Mouse (Mus musculus) myocyte (in vitro differentiated cells): ENCODE measurements around the gene Prkca. TPM values are rescaled to one million over a fixed set of nuclear protein-coding genes. Genes with fewer than 3 reads are reported as not detected.

Experiments
- H3K27me3 ChIP-seq: one replicate; pipeline ENCODE4 v1.6.1; 2011; ENCODE audit not compliant: control insufficient read depth, insufficient read depth, insufficient read length
- H3K36me3 ChIP-seq: one replicate; pipeline ENCODE4 v1.6.1; 2011; ENCODE audit not compliant: control insufficient read depth, insufficient read depth
- H3K4me2 ChIP-seq: one replicate; pipeline ENCODE4 v1.6.1; 2011; ENCODE audit warnings: low read depth, control low read depth
- H3K4me3 ChIP-seq: one replicate; pipeline ENCODE4 v1.5.1; 2011; ENCODE audit warnings: mild to moderate bottlenecking, control low read depth, moderate library complexity
- H3K79me2 ChIP-seq: one replicate; pipeline ENCODE4 v1.6.1; 2011; ENCODE audit not compliant: control insufficient read depth, insufficient read depth
- H3ac ChIP-seq: one replicate; pipeline ENCODE4 v1.6.1; 2011; ENCODE audit not compliant: control insufficient read depth, insufficient read length
- CEBPB ChIP-seq: IDR thresholded peaks from 2 replicates; pipeline ENCODE4 v1.6.1; 2011; ENCODE audit warnings: mild to moderate bottlenecking, moderate library complexity; ENCODE audit not compliant: poor library complexity, insufficient read depth, severe bottlenecking
- E2F4 ChIP-seq: IDR thresholded peaks from one replicate; pipeline ENCODE4 v1.6.1; 2011; ENCODE audit warnings: mild to moderate bottlenecking, control low read depth, moderate library complexity; ENCODE audit not compliant: insufficient read depth
- MAX ChIP-seq: IDR thresholded peaks from one replicate; pipeline ENCODE4 v1.6.1; 2011; ENCODE audit warnings: low read depth, mild to moderate bottlenecking, control low read depth
- MYOD1 ChIP-seq, 3 experiments: IDR thresholded peaks; one replicate each; pipeline ENCODE4 v1.6.1; 2011; ENCODE audit warnings: control low read depth in 2 of 3, low read depth in 2 of 3, mild to moderate bottlenecking in 2 of 3, moderate library complexity in 1 of 3; ENCODE audit not compliant: insufficient read length in 2 of 3, control insufficient read depth in 1 of 3
- MYOG ChIP-seq, 3 experiments: IDR thresholded peaks; one replicate each; pipeline ENCODE4 v1.6.1; 2011; ENCODE audit warnings: control low read depth in 2 of 3, low read depth in 2 of 3, mild to moderate bottlenecking in 2 of 3; ENCODE audit not compliant: insufficient read length in 2 of 3, control insufficient read depth in 1 of 3, insufficient read depth in 1 of 3
- POLR2A ChIP-seq: IDR thresholded peaks from one replicate; pipeline ENCODE4 v1.6.1; 2011; ENCODE audit warnings: low read depth, mild to moderate bottlenecking, control low read depth, moderate library complexity; ENCODE audit not compliant: insufficient read length
- POLR2AphosphoS2 ChIP-seq: IDR thresholded peaks from one replicate; pipeline ENCODE4 v1.6.1; 2011; ENCODE audit warnings: low read depth, control low read depth; ENCODE audit not compliant: insufficient read length
- REST ChIP-seq: IDR thresholded peaks from one replicate; pipeline ENCODE4 v1.6.1; 2011; ENCODE audit warnings: mild to moderate bottlenecking, control low read depth, moderate library complexity; ENCODE audit not compliant: insufficient read depth, insufficient read length
- SRF ChIP-seq: IDR thresholded peaks from one replicate; pipeline ENCODE4 v1.6.1; 2011; ENCODE audit warnings: low read depth; ENCODE audit not compliant: control insufficient read depth, insufficient read length
- TCF12 ChIP-seq: IDR thresholded peaks from one replicate; pipeline ENCODE4 v1.6.1; 2011; ENCODE audit warnings: mild to moderate bottlenecking, control low read depth; ENCODE audit not compliant: poor library complexity, insufficient read depth, severe bottlenecking
- TCF3 ChIP-seq: IDR thresholded peaks from one replicate; pipeline ENCODE4 v1.6.1; 2011; ENCODE audit warnings: low read depth, control low read depth; ENCODE audit not compliant: insufficient read length
- USF1 ChIP-seq: IDR thresholded peaks from one replicate; pipeline ENCODE4 v1.6.1; 2011; ENCODE audit warnings: low read depth, mild to moderate bottlenecking, control low read depth, moderate library complexity
- polyA plus RNA-seq: library from polyadenylated mRNA; unstranded; fragments of >200 nt; fragmentation: generic; extraction: Trizol; gene quantifications from one replicate; pipeline ENCODE4 v1.2.1, GENCODE M21; 2012; ENCODE audit warnings: missing spikeins

Prkca gene
- polyA plus RNA-seq, 1 experiment: 15.3 TPM

GRCm38 (mm10) chr11:108023188-108023587, 320.5 kb downstream of the Prkca start:
- H3K36me3 ChIP-seq: no peaks in the 10 kb centered on the region
- H3K27me3 ChIP-seq: no peaks in the 10 kb centered on the region
- no peak overlapping the region for H3K4me3 ChIP-seq
- no peak overlapping the region for H3K4me2 ChIP-seq
- no peaks in the 10 kb centered on the region for H3K79me2 ChIP-seq
- TF ChIP-seq SRF (no peak), MYOD1 (IDR thresholded peaks at IDR 0.05; ENCODE audit: control insufficient read depth in 1 of 3, insufficient read length in 2 of 3, low read depth in 2 of 3) (no peak), POLR2AphosphoS2 (no peak), POLR2A (no peak), USF1 (no peak), TCF12 (no peak), E2F4 (no peak), MAX (no peak), REST (no peak), MYOG (IDR thresholded peaks at IDR 0.05; ENCODE audit: control insufficient read depth in 1 of 3, insufficient read depth in 1 of 3, insufficient read length in 2 of 3, low read depth in 2 of 3) (no peak), CEBPB (no peak), TCF3 (no peak)
- no peak overlapping the region for H3ac ChIP-seq

GRCm38 (mm10) chr11:108020889-108021288, 322.8 kb downstream of the Prkca start:
- no peak overlapping the region for H3K4me3 ChIP-seq
- no peak overlapping the region for H3K4me2 ChIP-seq
- H3ac ChIP-seq: no peak overlapping the region
- H3K27me3 ChIP-seq: no peaks in the 10 kb centered on the region
- H3K79me2 ChIP-seq: no peaks in the 10 kb centered on the region
- no peak for TF ChIP-seq MYOD1 (IDR thresholded peaks at IDR 0.05; ENCODE audit: control insufficient read depth in 1 of 3, insufficient read length in 2 of 3, low read depth in 2 of 3)
- TF ChIP-seq E2F4: no peak
- no peak for TF ChIP-seq REST
- no peak for TF ChIP-seq CEBPB
- no peak for TF ChIP-seq TCF12
- TF ChIP-seq MYOG (IDR thresholded peaks at IDR 0.05; ENCODE audit: control insufficient read depth in 1 of 3, insufficient read depth in 1 of 3, insufficient read length in 2 of 3, low read depth in 2 of 3): no peak
- no peak for TF ChIP-seq POLR2AphosphoS2
- TF ChIP-seq POLR2A: no peak
- no peak for TF ChIP-seq USF1
- no peak for TF ChIP-seq SRF
- TF ChIP-seq TCF3: no peak
- TF ChIP-seq MAX: no peak
- H3K36me3 ChIP-seq: no peaks in the 10 kb centered on the region

GRCm38 (mm10) chr11:108015284-108015683, 328.4 kb downstream of the Prkca start:
- Histone ChIP-seq H3K4me2 (no peak overlapping the region), H3K27me3 (no peaks in the 10 kb centered on the region), H3ac (no peak overlapping the region), H3K79me2 (no peaks in the 10 kb centered on the region), H3K36me3 (peaks cover 5% of the 10 kb centered on the region), H3K4me3 (no peak overlapping the region)
- TF ChIP-seq SRF (no peak), REST (no peak), MYOD1 (IDR thresholded peaks at IDR 0.05; ENCODE audit: control insufficient read depth in 1 of 3, insufficient read length in 2 of 3, low read depth in 2 of 3) (no peak), MAX (no peak), MYOG (IDR thresholded peaks at IDR 0.05; ENCODE audit: control insufficient read depth in 1 of 3, insufficient read depth in 1 of 3, insufficient read length in 2 of 3, low read depth in 2 of 3) (no peak), TCF12 (no peak), POLR2A (no peak), CEBPB (no peak), POLR2AphosphoS2 (no peak), E2F4 (no peak), USF1 (no peak), TCF3 (no peak)

- no peaks in the 10 kb centered on the region for H3K27me3 ChIP-seq
- no peak overlapping the region for H3K4me2 ChIP-seq
- H3K36me3 ChIP-seq: peaks cover 5% of the 10 kb centered on the region
- H3K79me2 ChIP-seq: no peaks in the 10 kb centered on the region
- no peak overlapping the region for H3ac ChIP-seq
- H3K4me3 ChIP-seq: no peak overlapping the region
- TF ChIP-seq E2F4 (no peak), REST (no peak)
These were observed 330.3 kb downstream of the Prkca start for GRCm38 (mm10) chr11:108013390-108013789.

- no peak overlapping the region for H3ac ChIP-seq
- no peak overlapping the region for H3K4me3 ChIP-seq
- H3K36me3 ChIP-seq: peaks cover 5% of the 10 kb centered on the region
- H3K27me3 ChIP-seq: no peaks in the 10 kb centered on the region
- no peaks in the 10 kb centered on the region for H3K79me2 ChIP-seq
- H3K4me2 ChIP-seq: no peak overlapping the region
- TF ChIP-seq USF1 (no peak), MYOG (IDR thresholded peaks at IDR 0.05; ENCODE audit: control insufficient read depth in 1 of 3, insufficient read depth in 1 of 3, insufficient read length in 2 of 3, low read depth in 2 of 3) (no peak), SRF (no peak), CEBPB (no peak), E2F4 (no peak), TCF12 (no peak), MYOD1 (IDR thresholded peaks at IDR 0.05; ENCODE audit: control insufficient read depth in 1 of 3, insufficient read length in 2 of 3, low read depth in 2 of 3) (no peak), MAX (no peak), REST (no peak), POLR2AphosphoS2 (no peak), TCF3 (no peak), POLR2A (no peak)
These were observed 333.3 kb downstream of the Prkca start for GRCm38 (mm10) chr11:108010465-108010864.
